Mouse (Mus musculus) cerebellum, adult 11-12 months (tissue): ENCODE results near the gene Klhl7.

Source experiments
- DNase-seq: peaks from one replicate; pipeline ENCODE4 v3.0.0; 2022

Gene Klhl7

DNA sequence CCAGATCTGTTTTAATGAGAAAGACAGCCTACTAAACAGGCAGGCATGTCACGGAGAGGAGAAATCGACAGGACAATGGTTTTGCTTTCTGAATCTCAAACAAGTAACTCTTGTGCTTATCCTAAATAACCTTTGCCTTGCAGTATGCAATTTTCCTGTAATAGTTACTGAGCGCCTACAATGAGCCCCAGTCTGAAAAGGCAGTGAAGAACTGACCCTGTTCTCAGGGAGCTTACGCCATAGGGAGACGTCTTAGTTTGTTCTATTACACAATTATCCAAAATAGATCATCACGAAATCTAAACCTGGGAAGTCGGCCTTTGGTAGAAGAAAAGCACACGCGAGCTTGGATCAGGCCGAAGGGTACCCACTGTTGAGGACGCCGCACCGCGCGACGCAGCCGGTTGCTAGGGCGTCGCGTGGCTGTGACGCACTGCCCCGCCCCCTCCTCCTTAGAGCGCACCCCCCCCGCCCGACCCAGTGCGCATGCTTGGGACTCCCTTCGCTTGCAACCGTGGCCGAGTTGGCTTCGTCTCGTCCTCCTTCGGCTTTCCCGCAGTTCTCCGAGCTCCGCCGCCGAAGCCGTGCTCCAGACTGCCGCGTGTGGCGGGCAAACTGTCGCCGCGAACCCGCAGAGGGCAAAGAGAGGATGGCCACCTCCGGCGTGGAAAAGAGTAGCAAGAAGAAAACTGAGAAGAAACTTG, at the start of gene Klhl7:
Gene Klhl7 (plus strand): TSS at position 500 of the 704 bp plus-strand sequence.
- DNase-seq = peak; percentile 87

DNA sequence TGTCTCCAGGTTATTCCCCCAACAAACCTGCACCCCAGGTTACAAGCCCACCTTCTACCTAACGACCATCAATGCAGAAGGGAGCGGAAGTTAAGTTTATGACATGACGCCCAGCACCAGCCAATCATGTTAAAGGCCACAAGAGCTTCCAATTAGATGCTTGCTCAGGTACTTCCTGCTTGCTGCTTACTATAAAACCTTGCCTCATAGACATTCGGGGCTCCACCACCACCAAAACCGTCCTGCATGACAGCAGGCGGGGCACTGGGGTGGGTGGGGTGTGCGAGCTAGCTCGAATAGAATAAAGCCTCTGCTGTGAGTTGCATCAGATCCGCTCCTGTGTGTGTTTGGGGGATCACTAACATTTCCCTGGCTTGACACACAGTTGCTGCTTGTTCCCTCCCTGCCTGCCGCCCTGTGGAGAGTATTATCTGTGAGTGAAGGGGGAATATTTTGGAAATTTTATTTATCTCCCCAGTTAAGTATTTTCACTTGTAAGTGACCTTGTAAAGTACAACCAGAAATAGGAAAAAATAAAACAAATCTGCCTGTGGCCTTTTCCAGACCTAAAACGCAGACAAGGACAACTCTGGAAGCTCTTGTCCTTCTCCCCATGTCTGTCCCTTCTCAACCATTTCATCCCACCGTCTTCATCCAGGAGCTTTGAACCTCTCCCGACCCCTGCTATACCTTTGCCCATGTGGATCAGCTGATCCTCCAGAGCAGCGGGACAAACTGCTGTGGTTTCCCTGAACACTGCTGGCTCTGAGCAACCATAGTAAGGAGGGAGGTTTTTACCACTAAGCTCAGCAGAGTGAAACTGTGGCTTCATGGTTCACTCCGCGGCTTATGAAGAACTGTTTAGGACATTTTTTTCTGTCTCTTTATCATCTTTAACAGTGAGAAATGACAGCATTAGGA, 48.4 kb upstream of the Klhl7 start:
- DNase-seq = no peak

DNA sequence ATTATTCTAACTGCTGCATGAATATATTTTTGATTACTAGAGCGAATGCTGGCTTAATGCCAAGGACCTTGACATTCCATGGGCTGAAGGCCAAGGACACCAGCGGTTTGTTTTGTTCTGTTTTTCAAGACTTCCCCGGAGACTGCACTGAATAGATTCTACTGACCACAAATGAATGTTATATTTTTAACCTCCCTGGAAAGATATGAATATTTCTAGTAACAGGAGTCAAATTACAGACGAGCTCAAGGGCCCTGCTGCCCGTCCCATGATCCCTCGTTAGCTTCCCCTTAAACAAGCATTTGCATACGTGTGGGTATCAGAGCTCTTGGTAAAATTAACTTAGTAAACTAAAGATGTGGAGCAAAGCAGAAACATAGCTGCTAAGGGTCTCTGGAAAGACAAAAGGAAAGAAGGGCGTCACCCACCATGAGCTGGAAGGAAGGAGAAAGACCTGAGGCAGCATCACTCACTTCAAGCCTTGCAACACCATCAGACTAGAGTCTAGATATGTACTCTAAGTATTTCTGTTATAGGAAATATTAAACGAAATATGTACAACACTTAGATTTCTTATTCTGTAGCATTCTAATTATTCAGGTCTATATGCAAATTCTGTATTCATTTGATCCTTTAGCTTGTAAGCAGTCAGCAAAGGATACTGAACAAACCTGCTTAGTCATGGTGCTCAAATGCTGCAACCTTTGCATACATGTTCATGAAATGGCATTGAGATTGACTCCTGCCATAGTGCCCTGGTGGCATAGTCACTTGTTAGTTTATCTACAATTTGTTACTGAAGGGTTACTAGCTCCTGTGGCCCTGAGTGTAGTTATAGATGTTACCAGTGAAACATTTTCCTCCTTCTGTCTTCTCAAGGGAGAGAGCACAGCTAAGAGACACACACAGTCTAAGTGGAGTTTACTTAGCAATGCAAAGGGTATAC, 46.9 kb upstream of the Klhl7 start:
- no peak for DNase-seq

DNA sequence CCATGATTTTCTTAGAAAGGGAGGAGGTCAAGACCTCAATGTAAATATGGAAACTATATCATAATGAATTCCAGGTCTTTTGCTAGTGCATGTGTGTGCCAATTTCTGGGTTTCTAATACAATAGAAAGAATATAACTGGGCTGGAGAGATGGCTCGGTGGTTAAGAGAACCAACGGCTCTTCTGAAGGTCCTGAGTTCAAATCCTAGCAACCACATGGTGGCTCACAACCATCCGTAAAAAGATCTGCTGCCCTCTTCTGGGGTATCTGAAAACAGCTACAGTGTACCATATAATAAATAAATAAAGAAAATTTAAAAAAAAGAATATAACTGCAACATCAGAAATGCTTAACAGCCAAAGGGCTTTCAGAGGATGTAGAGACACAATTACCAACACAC, 46.0 kb upstream of the Klhl7 start:
- DNase-seq = no peak

DNA sequence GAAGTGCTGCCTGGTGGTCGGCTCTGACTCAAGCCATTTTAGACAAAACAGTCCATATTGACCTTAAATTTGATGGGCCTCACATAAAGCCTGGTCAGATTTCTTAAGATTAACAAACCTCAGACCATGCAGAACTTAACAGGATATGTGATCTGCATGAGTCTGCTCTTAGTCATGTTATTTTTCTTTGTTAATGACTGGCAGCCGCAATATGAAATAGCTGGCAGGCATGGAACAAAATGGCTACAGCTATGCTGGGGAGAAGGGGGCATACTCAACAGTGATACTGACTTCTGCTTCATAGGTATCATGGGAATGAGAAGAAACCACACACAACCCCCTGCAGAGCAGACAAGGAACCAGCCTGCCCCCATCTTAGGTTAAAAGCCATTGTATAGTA, 43.5 kb upstream of the Klhl7 start:
- no peak for DNase-seq

DNA sequence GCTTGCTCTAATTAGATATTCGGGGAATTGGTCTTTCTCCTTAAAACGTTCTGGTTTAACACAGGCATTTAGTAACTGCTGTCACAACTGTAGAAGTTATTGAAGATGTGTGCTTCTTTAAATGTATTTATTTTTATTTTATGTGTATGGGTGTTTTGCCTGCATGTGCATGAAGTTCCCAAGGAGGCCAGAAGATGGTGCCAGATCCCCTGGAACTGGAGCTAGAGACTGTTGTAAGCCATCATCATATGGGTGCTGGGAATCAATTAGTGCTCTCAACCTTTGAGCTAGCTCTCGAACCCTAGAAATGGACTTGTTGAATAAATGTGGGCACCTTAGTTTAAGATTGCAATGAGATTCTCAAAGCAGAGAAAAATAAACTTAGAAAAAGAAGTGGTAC, 42.8 kb upstream of the Klhl7 start:
- no peak for DNase-seq

DNA sequence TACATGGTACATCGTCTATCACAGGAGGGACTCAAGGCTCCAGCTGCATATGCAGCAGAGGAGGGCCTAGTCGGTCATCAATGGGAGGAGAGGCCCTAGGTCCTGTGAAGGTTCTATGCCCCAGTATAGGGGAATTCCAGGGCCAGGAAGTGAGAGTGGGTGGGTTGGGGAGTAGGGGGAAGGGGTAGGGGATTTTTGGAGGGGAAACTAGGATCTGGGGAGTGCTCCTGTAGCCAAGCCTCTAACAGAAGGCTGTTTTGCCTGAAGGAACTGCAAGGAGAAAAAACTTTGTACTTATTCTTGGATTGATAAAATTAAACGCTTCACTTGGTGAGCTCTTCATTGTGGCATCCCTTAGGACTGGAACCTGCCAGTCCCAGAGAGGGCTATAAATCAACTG, 39.5 kb upstream of the Klhl7 start:
- DNase-seq = no peak

DNA sequence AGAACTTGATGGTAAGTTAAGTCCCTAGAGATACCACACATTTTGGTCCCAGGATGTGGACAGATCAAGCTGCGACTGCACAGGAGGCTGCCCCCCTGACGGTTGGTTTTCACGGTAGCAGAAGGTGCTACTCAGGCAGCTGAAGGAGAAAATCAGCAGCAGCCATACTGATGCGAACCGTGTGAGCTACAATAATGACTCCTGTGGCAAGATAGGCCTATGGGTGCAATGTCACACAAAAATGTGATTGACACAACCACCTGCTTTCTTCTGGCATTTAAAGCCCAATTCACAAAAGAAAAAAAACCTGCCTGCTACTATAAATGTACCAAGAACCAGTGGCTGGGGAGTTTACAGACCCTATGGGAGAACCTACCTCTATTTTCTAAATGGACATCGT, 37.4 kb upstream of the Klhl7 start:
- DNase-seq = no peak

DNA sequence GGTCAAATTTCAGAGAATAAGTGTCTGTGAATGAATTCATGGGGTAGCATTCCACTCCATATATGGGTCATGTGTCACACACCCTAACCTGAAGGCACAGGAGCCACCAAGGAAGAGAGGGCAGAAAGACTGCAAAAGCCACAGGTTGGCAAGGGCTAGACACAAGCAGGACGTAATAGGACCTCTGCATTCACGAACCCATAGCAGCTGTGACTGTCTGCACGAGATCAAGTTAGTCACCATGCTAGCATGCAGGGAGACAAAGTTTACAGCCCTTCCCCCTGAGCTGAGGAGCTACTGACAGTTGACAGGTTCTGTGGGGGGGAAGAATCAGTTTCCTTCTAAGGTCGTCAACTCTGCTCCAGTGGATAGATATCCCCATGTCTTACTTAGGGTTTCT, 36.9 kb upstream of the Klhl7 start:
- no peak for DNase-seq

DNA sequence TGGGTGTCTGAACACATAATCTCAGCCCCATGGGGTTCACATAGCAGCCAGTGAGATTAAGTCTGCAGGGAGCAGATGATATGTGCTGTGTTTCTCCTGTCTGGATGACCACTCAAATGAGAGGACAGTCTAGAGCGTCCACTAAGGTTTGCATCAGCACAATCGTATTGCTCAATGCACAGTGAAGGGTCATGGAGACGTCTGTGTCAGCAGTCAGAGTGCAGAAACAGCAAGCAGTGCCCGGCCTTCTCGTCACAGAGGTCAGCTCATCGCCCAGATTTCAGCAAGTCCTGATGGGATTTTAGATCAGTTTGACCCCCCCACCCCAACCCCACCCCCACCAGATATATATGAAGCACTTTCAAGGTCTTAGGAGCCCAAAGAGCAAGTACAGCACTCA, 31.4 kb upstream of the Klhl7 start:
- DNase-seq = no peak

DNA sequence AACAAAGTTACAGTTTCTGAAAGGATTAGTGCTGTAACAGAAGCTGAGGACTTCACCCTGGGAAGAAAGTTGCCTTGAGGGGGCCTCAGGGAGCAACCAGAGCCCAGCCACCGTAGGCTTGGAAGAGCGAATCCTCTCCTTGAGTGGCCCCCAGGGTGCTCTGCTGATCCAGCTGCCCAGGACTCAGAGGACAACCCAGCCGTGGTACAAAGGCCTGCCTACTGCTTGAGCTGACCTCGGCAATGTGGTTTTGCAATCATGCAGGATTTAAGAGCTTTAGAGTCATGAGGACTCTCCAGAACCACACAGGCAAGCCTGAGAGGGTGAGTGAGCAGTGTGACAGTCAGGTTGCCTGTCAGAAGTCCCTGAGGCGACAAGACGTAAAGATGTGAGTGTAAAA, 28.4 kb upstream of the Klhl7 start:
- no peak for DNase-seq

DNA sequence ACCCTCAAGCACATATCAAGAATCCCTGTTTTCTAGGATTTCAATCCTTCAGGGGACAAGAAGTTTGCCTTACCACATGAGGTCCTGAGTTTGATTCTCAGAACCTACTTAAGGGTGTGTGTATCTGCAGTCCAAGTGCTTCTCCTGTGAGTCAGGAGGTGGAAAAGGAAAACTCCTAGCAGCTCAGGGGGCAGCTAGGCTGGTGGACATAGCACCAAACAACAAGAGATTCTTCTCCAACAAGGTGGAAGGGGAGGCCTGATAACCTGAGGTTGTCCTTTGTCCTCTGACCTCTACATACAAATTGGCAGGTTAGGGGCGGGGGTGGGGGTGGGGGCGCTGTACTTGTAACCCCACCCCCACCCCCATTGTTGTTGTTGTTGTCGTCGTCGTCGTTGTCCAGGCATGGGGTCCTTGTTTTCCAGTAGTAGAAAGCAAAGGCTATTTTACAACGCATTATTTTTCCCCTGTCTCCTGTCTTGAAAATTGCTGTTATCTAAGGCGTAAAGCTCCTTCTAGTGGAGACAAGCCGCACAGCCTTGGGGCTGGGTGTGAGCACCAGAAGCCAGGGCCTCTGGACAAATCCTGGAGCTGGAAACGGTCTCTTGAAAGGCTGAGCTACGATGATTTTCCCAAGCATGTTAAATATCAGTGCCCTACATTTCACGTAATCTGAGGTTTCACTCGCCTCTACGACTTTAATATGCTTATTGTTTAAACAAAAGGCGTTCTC, 23.3 kb upstream of the Klhl7 start:
- DNase-seq = peak; percentile 77

DNA sequence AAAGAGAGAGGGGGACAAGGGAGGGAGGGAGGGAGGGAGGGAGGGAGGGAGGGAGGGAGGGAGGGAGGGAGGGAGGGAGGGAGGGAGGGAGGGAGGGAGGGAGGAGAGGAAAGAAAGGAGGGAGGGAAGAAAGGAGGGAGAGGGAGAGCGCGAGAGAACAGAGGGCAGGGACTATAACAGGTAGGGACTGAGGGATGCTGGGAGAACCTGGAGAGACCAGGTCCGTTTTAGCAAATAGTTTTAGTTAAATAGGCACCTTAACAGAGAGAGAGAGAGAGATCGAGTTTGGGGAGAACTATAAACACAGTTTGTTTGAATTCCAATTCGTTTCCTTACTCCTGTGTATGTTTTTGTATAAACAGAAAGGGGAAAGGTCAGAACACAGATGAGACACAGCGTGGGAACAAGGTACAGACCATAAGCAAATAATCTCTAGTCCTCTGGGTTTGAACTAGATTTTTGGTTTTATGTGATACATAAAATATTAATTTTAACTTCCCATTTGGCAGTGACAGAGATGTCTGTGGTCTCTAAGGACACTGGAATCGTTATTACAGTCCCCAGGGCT, 22.6 kb upstream of the Klhl7 start:
- DNase-seq = no peak

DNA sequence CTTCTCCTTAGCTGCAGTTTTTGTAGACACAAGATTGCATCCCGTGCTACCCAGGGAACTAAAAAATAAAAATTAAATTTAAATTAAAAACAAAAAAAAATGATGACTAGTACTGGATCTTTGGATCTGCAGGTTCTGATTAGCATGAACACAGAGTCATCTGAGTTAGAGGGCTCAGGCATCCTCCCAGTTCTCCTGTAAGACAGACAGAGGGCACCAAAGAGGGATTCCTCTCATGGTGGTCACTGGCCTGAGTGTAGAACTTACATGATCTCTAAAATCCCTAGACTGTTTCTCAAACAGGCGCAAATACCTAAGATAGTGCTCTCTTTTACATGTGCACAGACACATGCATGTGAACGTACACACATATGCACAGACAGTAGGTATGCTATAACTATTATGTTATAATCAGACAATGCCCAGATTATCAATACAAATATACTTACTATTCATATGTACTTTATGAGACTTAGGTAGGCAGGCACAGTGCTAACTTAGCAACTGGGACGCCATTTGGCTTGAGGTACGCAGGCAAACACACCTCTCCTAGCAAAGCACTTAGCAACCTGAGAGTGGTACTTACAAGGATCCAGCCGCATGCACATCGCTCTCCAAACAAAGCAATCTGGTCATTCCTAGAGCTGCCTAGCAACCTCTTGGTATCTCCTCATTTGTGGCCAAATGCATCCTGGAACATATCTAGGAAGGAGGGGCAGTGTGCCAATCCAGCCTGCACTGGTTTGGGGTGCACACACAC, 21.8 kb upstream of the Klhl7 start:
- no peak for DNase-seq

DNA sequence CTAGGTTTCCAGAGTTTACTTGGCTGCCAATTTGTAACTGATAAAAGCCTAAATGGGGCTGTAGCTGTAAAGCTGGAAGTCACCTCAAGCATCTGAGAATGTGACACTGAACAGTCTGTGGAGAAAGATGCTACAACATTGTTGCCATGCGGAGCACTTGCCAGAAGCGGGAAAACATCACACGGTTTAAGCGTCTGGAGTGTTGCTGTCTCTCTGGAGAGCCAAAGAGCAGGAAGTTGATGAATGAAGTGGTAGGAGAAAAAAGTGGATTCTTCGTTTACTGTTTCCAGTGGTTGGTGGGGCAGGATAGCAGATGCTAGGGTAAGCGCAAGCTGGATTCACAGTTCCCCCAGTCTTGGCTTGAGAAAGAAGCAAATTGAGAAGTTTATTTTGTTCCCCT, 19.6 kb upstream of the Klhl7 start:
- DNase-seq = no peak

DNA sequence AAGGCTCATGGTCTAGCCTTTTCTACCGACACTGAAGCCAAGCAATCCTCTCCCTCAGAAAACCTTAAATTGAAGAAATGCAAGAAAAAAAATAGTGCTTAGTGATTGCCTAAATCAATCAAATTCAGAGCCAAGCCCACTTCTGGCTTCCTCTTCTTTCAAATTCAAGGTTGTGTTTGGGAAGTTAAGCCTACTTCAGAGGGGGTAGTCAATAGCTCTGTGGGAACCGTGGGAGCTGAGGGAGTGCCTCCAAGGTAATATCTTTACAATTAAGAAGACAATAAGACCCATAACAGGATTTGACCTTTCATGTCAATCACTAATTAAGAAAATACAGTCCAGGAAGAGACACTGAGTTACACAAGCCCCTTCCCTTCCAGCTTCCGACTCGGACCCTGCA, 15.6 kb upstream of the Klhl7 start:
- no peak for DNase-seq

DNA sequence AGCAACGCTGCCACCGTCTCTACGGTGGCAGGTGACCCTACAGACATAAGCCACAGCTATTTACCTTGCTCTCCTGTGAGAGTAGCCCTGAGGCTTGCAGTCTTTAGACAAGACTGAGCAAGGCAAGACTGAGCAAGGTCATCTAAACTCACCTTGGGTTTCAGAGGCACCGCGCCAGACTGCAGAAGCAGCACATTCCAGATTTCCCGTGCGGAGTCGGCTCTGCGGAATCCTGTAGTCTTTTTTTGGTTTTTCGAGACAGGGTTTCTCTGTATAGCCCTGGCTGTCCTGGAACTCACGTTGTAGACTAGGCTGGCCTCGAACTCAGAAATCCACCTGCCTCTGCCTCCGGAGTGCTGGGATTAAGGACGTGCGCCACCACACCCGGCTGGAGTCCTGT, 14.2 kb upstream of the Klhl7 start:
- DNase-seq = no peak

DNA sequence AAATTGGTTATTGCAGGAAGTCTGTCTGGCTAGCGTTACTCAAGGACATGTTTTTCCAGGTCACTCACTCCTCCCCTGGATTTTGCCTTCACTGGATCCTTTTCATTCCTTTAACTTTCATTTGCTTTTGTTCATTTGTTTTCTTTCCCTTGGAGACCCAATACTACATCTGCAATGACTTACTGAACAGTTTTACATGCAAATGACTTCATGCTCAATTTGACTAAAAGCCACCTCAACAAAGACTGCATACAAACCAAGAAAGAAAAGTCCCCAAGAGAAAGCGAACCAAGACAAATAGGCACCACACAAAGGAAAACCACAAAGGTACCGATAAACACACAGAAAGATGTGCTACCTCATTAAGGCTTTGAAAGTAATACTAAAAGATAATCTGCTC, 13.5 kb upstream of the Klhl7 start:
- DNase-seq = no peak

DNA sequence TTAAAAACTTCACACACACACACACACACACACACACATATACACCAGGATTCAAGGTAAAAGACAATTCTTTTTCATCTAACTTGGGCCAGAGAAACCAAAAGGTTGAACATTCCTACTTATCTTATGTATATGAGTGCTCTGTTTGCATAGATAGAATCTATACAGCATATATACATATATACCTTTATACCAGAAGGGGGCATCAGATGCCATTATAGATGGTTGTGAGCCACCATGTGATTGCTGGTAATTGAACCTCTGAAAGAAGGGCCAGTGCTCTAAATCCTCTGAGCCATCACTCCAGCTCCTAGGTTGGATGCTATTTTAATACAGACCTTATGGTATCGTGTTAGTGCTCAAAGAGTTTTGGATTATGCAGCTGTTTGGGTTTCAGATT, 12.0 kb upstream of the Klhl7 start:
- no peak for DNase-seq

DNA sequence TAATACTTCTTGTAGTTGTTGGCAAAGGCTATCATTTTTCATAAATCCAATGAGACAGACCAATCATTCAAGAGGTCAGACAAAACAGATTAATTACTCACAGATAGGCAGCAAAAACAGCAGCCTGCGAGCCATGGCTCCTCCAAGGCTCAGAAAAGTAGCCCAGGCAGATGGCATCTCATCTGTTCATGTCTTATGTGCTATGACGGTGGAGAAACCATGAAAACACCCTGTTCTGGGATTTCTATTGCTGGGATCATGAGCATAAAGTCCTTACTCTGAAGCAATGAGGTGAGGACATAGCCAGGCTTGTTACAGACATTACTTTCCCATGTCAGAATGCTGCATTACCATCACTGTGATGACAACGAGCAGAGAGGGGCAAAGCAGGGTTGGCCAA, 7.9 kb upstream of the Klhl7 start:
- DNase-seq = no peak

DNA sequence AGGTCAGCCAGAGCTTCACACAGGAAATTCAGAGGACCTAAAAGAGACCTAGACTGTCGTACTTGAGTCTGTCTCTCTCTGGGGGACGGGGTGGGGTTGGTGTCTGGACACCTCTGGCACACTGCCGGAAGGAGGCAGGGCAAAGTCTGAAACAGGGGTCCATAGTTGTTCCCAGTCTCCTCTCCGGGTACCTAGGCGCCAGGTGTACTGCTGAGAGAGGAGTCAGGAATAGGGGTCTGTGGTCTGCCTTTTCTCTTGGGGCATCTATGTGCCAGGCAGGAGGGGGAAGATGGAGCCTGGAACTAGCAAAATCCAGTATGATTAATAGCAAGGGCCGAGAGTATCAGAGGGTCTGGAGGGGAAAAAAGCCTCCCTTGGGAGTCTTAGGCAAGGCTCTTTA, 5.0 kb upstream of the Klhl7 start:
- no peak for DNase-seq
